Mouse (Mus musculus) stomach, postnatal 0 days (tissue): Measurements from ENCODE around the gene Serpina12. TPM values are rescaled to one million over a fixed set of nuclear protein-coding genes. Genes with fewer than 3 reads are reported as not detected.

ENCODE experiments used
- ATAC-seq: fragments of 200-750 bp; cut with Nextera tagmentation; 2 replicates; pipeline ENCODE4 v1.8.0; 2017; ENCODE audit not compliant: low FRiP score, low TSS enrichment
- DNase-seq: peaks from one replicate; pipeline ENCODE4 v3.0.0-alpha.2; 2016; ENCODE audit warnings: low spot score
- H3K27ac ChIP-seq: fragments of 300-500 bp; sonication (generic); replicated peaks from 2 replicates; pipeline ENCODE4 v1.5.1; 2014; ENCODE audit warnings: mild to moderate bottlenecking, control low read depth
- H3K27me3 ChIP-seq: fragments of 300-500 bp; sonication (generic); 2 replicates; pipeline ENCODE4 v1.6.1; 2014; ENCODE audit warnings: low read length; ENCODE audit not compliant: control insufficient read depth, insufficient read depth
- H3K36me3 ChIP-seq: fragments of 300-500 bp; sonication (generic); 2 replicates; pipeline ENCODE4 v1.6.1; 2014; ENCODE audit warnings: low read length, mixed read lengths; ENCODE audit not compliant: control insufficient read depth, insufficient read depth
- H3K4me1 ChIP-seq: fragments of 300-500 bp; sonication (generic); replicated peaks from 2 replicates; pipeline ENCODE4 v1.6.1; 2014; ENCODE audit warnings: antibody characterized with exemption; ENCODE audit not compliant: control insufficient read depth, insufficient read depth
- H3K4me2 ChIP-seq: fragments of 300-500 bp; sonication (generic); replicated peaks from 2 replicates; pipeline ENCODE4 v1.6.1; 2014; ENCODE audit warnings: low read depth, mild to moderate bottlenecking, control low read depth, moderate library complexity
- H3K4me3 ChIP-seq: fragments of 300-500 bp; sonication (generic); 2 replicates; pipeline ENCODE4 v1.5.1; 2014; ENCODE audit warnings: low read depth, low read length, control low read depth
- H3K9ac ChIP-seq: fragments of 300-500 bp; sonication (generic); 2 replicates; pipeline ENCODE4 v1.6.1; 2014; ENCODE audit warnings: mild to moderate bottlenecking, low read length, control low read depth, mixed read lengths
- H3K9me3 ChIP-seq: fragments of 300-500 bp; sonication (generic); 2 replicates; pipeline ENCODE4 v1.6.1; 2016; ENCODE audit warnings: low read length; ENCODE audit not compliant: control insufficient read depth
- CTCF ChIP-seq: IDR thresholded peaks from 2 replicates; pipeline ENCODE4 v1.5.1; 2016; ENCODE audit warnings: antibody characterized with exemption, low read depth, mild to moderate bottlenecking, moderate library complexity
- EP300 ChIP-seq: optimal IDR thresholded peaks from 2 replicates; pipeline ENCODE3; 2016; ENCODE audit warnings: antibody characterized with exemption
- WGBS: fragments of 180-500 bp; shearing (Covaris S2); extraction: QIAGEN DNeasy Blood & Tissue Kit; methylation state at CpG from one replicate; pipeline ENCODE4 v1.1.7; 2014; 5-methylcytosine and 5-hydroxymethylcytosine counted together
- polyA plus RNA-seq: library from polyadenylated mRNA; unstranded; fragments of >200 nt; fragmentation: Nextera tagmentation; extraction: Ambion mirVana; gene quantifications from 2 replicates; pipeline ENCODE4 v1.2.1, GENCODE M21; 2015

Serpina12 gene
- polyA plus RNA-seq, 1 experiment from 2014 or later = 2.5 TPM

GRCm38 (mm10) chr12:104057531-104057930 is 13.3 kb upstream of the Serpina12 start:
- Histone ChIP-seq H3K36me3 (no peaks in the 10 kb centered on the region), H3K9ac (no peak overlapping the region), H3K27me3 (no peaks in the 10 kb centered on the region), H3K9me3 (no peaks in the 10 kb centered on the region), H3K4me2 (no peak overlapping the region), H3K4me3 (no peak overlapping the region), H3K27ac (no peak overlapping the region), H3K4me1 (no peaks in the 10 kb centered on the region)
- TF ChIP-seq CTCF = no peak
- no peak for TF ChIP-seq EP300
- ATAC-seq (no peak), DNase-seq (no peak)
- WGBS = 81% methylated on average over 7 of the region's 7 CpGs

- no peaks in the 10 kb centered on the region for H3K27me3 ChIP-seq
- no peak overlapping the region for H3K4me3 ChIP-seq
- H3K4me1 ChIP-seq = no peaks in the 10 kb centered on the region
- DNase-seq (no peak), ATAC-seq (no peak)
- H3K36me3 ChIP-seq = no peaks in the 10 kb centered on the region
- WGBS = 26% methylated on average over 4 of the region's 4 CpGs
- H3K9ac ChIP-seq = no peak overlapping the region
- no peak for TF ChIP-seq CTCF
- no peak for TF ChIP-seq EP300
- H3K9me3 ChIP-seq = no peaks in the 10 kb centered on the region
- H3K4me2 ChIP-seq = no peak overlapping the region
- H3K27ac ChIP-seq = no peak overlapping the region
These were observed 12.8 kb upstream of the Serpina12 start for GRCm38 (mm10) chr12:104057050-104057449.

GRCm38 (mm10) chr12:104055755-104056154 is 11.5 kb upstream of the Serpina12 start:
- Histone ChIP-seq H3K27me3 (no peaks in the 10 kb centered on the region), H3K4me3 (no peak overlapping the region), H3K9ac (no peak overlapping the region), H3K27ac (no peak overlapping the region), H3K36me3 (no peaks in the 10 kb centered on the region), H3K4me1 (no peaks in the 10 kb centered on the region), H3K4me2 (no peak overlapping the region), H3K9me3 (no peaks in the 10 kb centered on the region)
- 70% methylated on average over 8 of the region's 8 CpGs for WGBS
- ATAC-seq (no peak), DNase-seq (no peak)
- TF ChIP-seq EP300 (no peak), CTCF (no peak)

DNA sequence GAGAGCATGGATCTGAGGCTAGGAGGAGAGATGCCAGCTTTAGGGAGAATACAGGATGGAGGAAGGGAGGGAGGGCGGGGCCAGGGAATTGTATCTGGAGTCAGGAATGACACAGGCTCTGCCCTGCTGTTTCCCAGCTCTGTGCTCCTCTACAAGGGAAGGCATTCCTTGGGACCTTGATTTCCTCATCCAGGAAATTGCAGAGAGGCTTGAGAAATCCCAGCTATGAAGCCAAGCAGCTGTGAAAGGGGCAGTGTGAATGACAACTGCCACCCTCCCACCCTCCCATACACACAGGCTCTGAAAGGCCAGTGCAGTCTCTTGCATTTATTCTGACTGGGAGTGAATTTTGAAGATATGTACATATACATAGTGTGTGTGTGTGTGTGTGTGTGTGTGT is 9.8 kb upstream of the Serpina12 start:
- Histone ChIP-seq H3K4me1 (no peaks in the 10 kb centered on the region), H3K4me3 (no peak overlapping the region), H3K9ac (no peak overlapping the region), H3K4me2 (no peak overlapping the region), H3K9me3 (no peaks in the 10 kb centered on the region), H3K27ac (no peak overlapping the region), H3K27me3 (no peaks in the 10 kb centered on the region), H3K36me3 (no peaks in the 10 kb centered on the region)
- TF ChIP-seq EP300 (no peak), CTCF (no peak)
- no peak for ATAC-seq
- DNase-seq = no peak
- 40% methylated on average over 1 of the region's 1 CpGs for WGBS

GRCm38 (mm10) chr12:104045713-104046112 is 1.5 kb upstream of the Serpina12 start:
- ATAC-seq = no peak
- no peak for TF ChIP-seq EP300
- no peak for TF ChIP-seq CTCF

GRCm38 (mm10) chr12:104042753-104043152 is 1.5 kb downstream of the Serpina12 start:
- Histone ChIP-seq H3K27me3 (no peaks in the 10 kb centered on the region), H3K4me2 (no peak overlapping the region), H3K9me3 (no peaks in the 10 kb centered on the region), H3K9ac (no peak overlapping the region), H3K36me3 (no peaks in the 10 kb centered on the region), H3K4me1 (no peaks in the 10 kb centered on the region), H3K27ac (no peak overlapping the region), H3K4me3 (no peak overlapping the region)
- 86% methylated on average over 2 of the region's 2 CpGs for WGBS
- TF ChIP-seq EP300 (no peak), CTCF (no peak)
- DNase-seq (no peak), ATAC-seq (no peak)

More at GRCm38 (mm10) chr12:104045713-104046112, 1.5 kb upstream of the Serpina12 start:
- DNase-seq = no peak
- WGBS = 72% methylated on average over 8 of the region's 8 CpGs
- H3K4me3 ChIP-seq = no peak overlapping the region
- no peaks in the 10 kb centered on the region for H3K4me1 ChIP-seq
- H3K27ac ChIP-seq = no peak overlapping the region
- no peak overlapping the region for H3K9ac ChIP-seq
- H3K9me3 ChIP-seq = no peaks in the 10 kb centered on the region
- no peak overlapping the region for H3K4me2 ChIP-seq
- H3K36me3 ChIP-seq = no peaks in the 10 kb centered on the region
- no peaks in the 10 kb centered on the region for H3K27me3 ChIP-seq
